Mouse (Mus musculus) midbrain, embryonic 12.5 days (tissue): ENCODE results near the gene BC055324. TPM values are rescaled to one million over a fixed set of nuclear protein-coding genes. Genes with fewer than 3 reads are reported as not detected.

Experiments
- ATAC-seq: fragments of 200-750 bp; cut with Nextera tagmentation; 2 replicates; pipeline ENCODE4 v1.8.0; 2017; ENCODE audit warnings: low read depth, moderate TSS enrichment, moderate library complexity; ENCODE audit not compliant: low FRiP score
- H3K27ac ChIP-seq: fragments of 300-500 bp; sonication (generic); replicated peaks from 2 replicates; pipeline ENCODE4 v1.5.1; 2016; ENCODE audit warnings: mild to moderate bottlenecking
- H3K27me3 ChIP-seq: fragments of 300-500 bp; sonication (generic); 2 replicates; pipeline ENCODE4 v1.6.1; 2016; ENCODE audit warnings: mild to moderate bottlenecking
- H3K36me3 ChIP-seq: fragments of 300-500 bp; sonication (generic); 2 replicates; pipeline ENCODE4 v1.6.1; 2016
- H3K4me1 ChIP-seq: fragments of 300-500 bp; sonication (generic); 2 replicates; pipeline ENCODE4 v1.6.1; 2016
- H3K4me2 ChIP-seq: fragments of 300-500 bp; sonication (generic); replicated peaks from 2 replicates; pipeline ENCODE4 v1.6.1; 2016; ENCODE audit warnings: mild to moderate bottlenecking, moderate library complexity
- H3K4me3 ChIP-seq: fragments of 300-500 bp; sonication (generic); 2 replicates; pipeline ENCODE4 v1.5.1; 2016; ENCODE audit warnings: mild to moderate bottlenecking
- H3K9ac ChIP-seq: fragments of 300-500 bp; sonication (generic); replicated peaks from 2 replicates; pipeline ENCODE4 v1.6.1; 2016; ENCODE audit warnings: mild to moderate bottlenecking, moderate library complexity
- H3K9me3 ChIP-seq: fragments of 300-500 bp; sonication (generic); 2 replicates; pipeline ENCODE4 v1.6.1; 2016; ENCODE audit warnings: mild to moderate bottlenecking
- WGBS: fragments of 180-500 bp; shearing (Covaris S2); methylation state at CpG from one replicate; pipeline ENCODE4 v1.1.7; 2016; 5-methylcytosine and 5-hydroxymethylcytosine counted together
- polyA plus RNA-seq: library from polyadenylated mRNA; unstranded; fragments of >200 nt; fragmentation: Nextera tagmentation; extraction: Ambion mirVana; gene quantifications from 2 replicates; pipeline ENCODE4 v1.2.1, GENCODE M21; 2016

The BC055324 gene
- polyA plus RNA-seq, 1 experiment from 2014 or later, result 23.7 TPM

DNA sequence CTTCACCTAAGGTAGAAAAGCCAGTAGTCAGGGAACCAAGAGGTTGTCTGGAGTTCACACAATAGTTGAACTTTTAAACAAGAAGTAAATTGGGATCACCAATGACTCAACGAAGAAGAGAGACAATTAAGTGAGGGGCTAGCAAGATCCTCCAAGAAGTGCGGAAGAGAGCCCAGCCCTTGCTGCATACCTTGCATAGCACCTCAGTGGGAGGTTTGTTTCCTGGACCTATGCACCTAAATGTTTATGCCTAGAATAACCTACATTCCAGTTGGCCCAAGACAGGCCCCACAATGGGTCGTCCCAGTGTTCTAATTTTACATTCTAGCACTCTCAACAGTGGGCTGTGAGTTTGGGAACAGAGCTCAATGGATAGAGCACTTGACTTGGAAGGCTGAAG, 9.7 kb upstream of the BC055324 start:
- H3K27me3 ChIP-seq, result no peaks in the 10 kb centered on the region
- H3K4me2 ChIP-seq, result no peak overlapping the region
- WGBS, result 69% methylated on average over 3 of the region's 3 CpGs
- no peak overlapping the region for H3K4me3 ChIP-seq
- no peak for ATAC-seq
- H3K9me3 ChIP-seq, result no peaks in the 10 kb centered on the region
- no peaks in the 10 kb centered on the region for H3K36me3 ChIP-seq
- H3K27ac ChIP-seq, result no peak overlapping the region
- H3K4me1 ChIP-seq, result no peaks in the 10 kb centered on the region
- no peak overlapping the region for H3K9ac ChIP-seq

GRCm38 (mm10) chr1:164001831-164002452, 7.3 kb upstream of the BC055324 start:
- H3K4me3 ChIP-seq, result no peak overlapping the region
- no peaks in the 10 kb centered on the region for H3K36me3 ChIP-seq
- H3K4me1 ChIP-seq, result no peaks in the 10 kb centered on the region
- ATAC-seq, result no peak
- no peak overlapping the region for H3K9ac ChIP-seq
- no peaks in the 10 kb centered on the region for H3K9me3 ChIP-seq
- 52% methylated on average over 6 of the region's 6 CpGs for WGBS
- no peak overlapping the region for H3K4me2 ChIP-seq
- no peaks in the 10 kb centered on the region for H3K27me3 ChIP-seq
- H3K27ac ChIP-seq, result no peak overlapping the region

DNA sequence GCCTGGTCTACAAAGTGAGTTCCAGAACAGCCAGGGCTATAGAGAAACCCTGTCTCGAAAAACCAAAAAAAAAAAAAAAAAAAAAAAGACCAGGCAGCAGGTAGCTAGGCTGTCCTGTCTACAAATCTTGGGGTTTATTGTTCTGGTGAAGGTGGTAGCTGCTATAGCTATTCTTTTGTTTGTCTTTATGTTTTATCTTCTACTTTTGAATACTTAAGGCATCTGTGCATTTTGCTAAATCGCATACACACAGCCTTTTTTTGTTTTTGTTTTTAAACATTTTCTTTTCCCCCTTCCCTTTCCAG, 965 bp upstream of the BC055324 start:
- no peak for ATAC-seq
- peak overlapping the region; percentile 71 for H3K4me3 ChIP-seq

DNA sequence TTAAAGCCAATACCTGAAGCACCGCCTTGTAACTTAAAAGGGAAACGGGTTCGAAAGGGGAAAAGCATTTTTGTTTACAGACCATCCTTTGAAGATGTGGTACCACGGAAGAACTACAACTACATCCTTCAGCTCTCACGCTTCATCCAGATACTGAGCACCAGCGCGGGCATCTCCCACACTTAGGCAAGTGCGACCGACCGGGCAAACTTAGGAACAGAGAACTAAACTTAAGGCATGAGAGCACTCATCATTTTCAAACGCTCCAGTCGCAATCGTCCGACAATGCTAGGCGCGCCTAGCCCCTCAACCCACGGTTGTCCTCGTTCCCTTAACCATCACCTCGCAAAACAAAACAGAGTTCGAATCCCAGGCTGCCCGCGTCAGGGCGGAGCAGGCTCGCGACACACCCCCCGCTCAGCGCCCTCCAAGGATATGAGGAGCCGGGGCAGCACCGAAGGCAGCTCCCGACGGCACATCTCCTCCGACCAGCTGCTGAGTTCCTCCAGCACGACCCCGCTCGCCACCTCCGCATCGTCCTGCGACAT, 349 bp downstream of the BC055324 start:
- Histone ChIP-seq H3K27ac (no peak overlapping the region), H3K9me3 (no peaks in the 10 kb centered on the region)
- 1% methylated on average over 38 of the region's 38 CpGs for WGBS

More for the DNA sequence above, 965 bp upstream of the BC055324 start:
- Histone ChIP-seq H3K36me3 (no peaks in the 10 kb centered on the region), H3K9ac (0 out of 2 replicates have a peak overlapping the region, but pooled peaks have one; percentile 71), H3K27me3 (no peaks in the 10 kb centered on the region), H3K4me1 (peaks cover 9% of the 10 kb centered on the region), H3K27ac (no peak overlapping the region), H3K9me3 (no peaks in the 10 kb centered on the region), H3K4me2 (peak overlapping the region; percentile 72)
- 86% methylated on average over 1 of the region's 2 CpGs for WGBS

GRCm38 (mm10) chr1:163992371-163992770, 2.2 kb downstream of the BC055324 start:
- H3K9ac ChIP-seq, result no peak overlapping the region

More for the DNA sequence above, 349 bp downstream of the BC055324 start:
- H3K4me1 ChIP-seq, result peaks cover 9% of the 10 kb centered on the region
- peak overlapping the region; percentile 72 for H3K4me2 ChIP-seq
- ATAC-seq, result peak; percentile 59; the same call in 1 of the 2 replicates
- no peaks in the 10 kb centered on the region for H3K27me3 ChIP-seq
- H3K36me3 ChIP-seq, result no peaks in the 10 kb centered on the region
- H3K9ac ChIP-seq, result peak overlapping the region; percentile 71
- peak overlapping the region; percentile 71 for H3K4me3 ChIP-seq

GRCm38 (mm10) chr1:163976515-163976914, 18.1 kb downstream of the BC055324 start:
- H3K9me3 ChIP-seq, result no peaks in the 10 kb centered on the region
- H3K36me3 ChIP-seq, result peaks cover 26% of the 10 kb centered on the region; the same call in 1 of the 2 replicates
- H3K9ac ChIP-seq, result no peak overlapping the region
- no peaks in the 10 kb centered on the region for H3K27me3 ChIP-seq
- ATAC-seq, result no peak
- WGBS, result 79% methylated on average over 1 of the region's 1 CpGs
- H3K4me3 ChIP-seq, result no peak overlapping the region
- H3K27ac ChIP-seq, result no peak overlapping the region
- no peaks in the 10 kb centered on the region for H3K4me1 ChIP-seq
- H3K4me2 ChIP-seq, result no peak overlapping the region

More at GRCm38 (mm10) chr1:163992371-163992770, 2.2 kb downstream of the BC055324 start:
- no peak overlapping the region for H3K4me2 ChIP-seq
- no peak overlapping the region for H3K27ac ChIP-seq
- 89% methylated on average over 4 of the region's 4 CpGs for WGBS
- H3K9me3 ChIP-seq, result no peaks in the 10 kb centered on the region
- no peak overlapping the region for H3K4me3 ChIP-seq
- peaks cover 9% of the 10 kb centered on the region for H3K4me1 ChIP-seq
- no peaks in the 10 kb centered on the region for H3K27me3 ChIP-seq
- ATAC-seq, result no peak
- no peaks in the 10 kb centered on the region for H3K36me3 ChIP-seq

- H3K9ac ChIP-seq, result no peak overlapping the region
- 96% methylated on average over 2 of the region's 2 CpGs for WGBS
- H3K27ac ChIP-seq, result no peak overlapping the region
- no peaks in the 10 kb centered on the region for H3K9me3 ChIP-seq
- H3K27me3 ChIP-seq, result no peaks in the 10 kb centered on the region
- H3K4me1 ChIP-seq, result no peaks in the 10 kb centered on the region
- H3K36me3 ChIP-seq, result 0 out of 2 replicates have a peak, but pooled peaks cover 14% of the 10 kb centered on the region
- no peak for ATAC-seq
- H3K4me2 ChIP-seq, result no peak overlapping the region
- no peak overlapping the region for H3K4me3 ChIP-seq
These were observed 19.5 kb downstream of the BC055324 start for GRCm38 (mm10) chr1:163975088-163975487.

DNA sequence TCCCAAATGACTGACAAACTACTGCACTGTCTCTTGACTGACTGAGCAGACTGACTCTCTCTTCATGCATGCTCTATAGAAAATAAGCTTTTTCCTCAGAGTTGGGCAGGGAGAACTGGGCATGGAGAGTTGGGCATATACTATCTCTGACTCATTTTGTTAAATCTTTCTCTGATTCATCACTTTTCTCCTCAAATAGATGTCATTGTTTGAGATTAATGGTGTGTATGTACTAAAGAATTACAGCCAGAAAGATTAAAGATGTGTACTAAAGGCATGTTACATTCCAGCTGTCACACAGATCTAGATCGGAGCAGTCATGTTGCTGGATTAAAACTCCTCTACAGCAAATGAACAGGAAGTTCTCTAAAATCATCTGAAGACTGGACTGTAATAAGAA, 20.1 kb downstream of the BC055324 start:
- no peaks in the 10 kb centered on the region for H3K27me3 ChIP-seq
- H3K4me1 ChIP-seq, result no peaks in the 10 kb centered on the region
- 90% methylated on average over 1 of the region's 1 CpGs for WGBS
- no peak for ATAC-seq
- no peak overlapping the region for H3K4me2 ChIP-seq
- no peak overlapping the region for H3K27ac ChIP-seq
- H3K4me3 ChIP-seq, result no peak overlapping the region
- H3K9ac ChIP-seq, result no peak overlapping the region
- no peaks in the 10 kb centered on the region for H3K9me3 ChIP-seq
- H3K36me3 ChIP-seq, result peaks cover 8% of the 10 kb centered on the region; the same call in 1 of the 2 replicates

- Histone ChIP-seq H3K27me3 (no peaks in the 10 kb centered on the region), H3K4me3 (no peak overlapping the region), H3K36me3 (peaks cover 29% of the 10 kb centered on the region), H3K27ac (no peak overlapping the region), H3K9ac (no peak overlapping the region), H3K4me2 (no peak overlapping the region), H3K4me1 (no peaks in the 10 kb centered on the region), H3K9me3 (no peaks in the 10 kb centered on the region)
- ATAC-seq, result no peak
- 90% methylated on average over 10 of the region's 10 CpGs for WGBS
These were observed 30.4 kb downstream of the BC055324 start for GRCm38 (mm10) chr1:163964008-163964689.

- Histone ChIP-seq H3K27ac (no peak overlapping the region), H3K9ac (no peak overlapping the region), H3K4me1 (no peaks in the 10 kb centered on the region), H3K27me3 (no peaks in the 10 kb centered on the region), H3K36me3 (peaks cover 53% of the 10 kb centered on the region), H3K4me3 (no peak overlapping the region), H3K9me3 (no peaks in the 10 kb centered on the region), H3K4me2 (no peak overlapping the region)
- no peak for ATAC-seq
- WGBS, result 88% methylated on average over 3 of the region's 3 CpGs
These were observed 36.6 kb downstream of the BC055324 start for GRCm38 (mm10) chr1:163958036-163958435.

DNA sequence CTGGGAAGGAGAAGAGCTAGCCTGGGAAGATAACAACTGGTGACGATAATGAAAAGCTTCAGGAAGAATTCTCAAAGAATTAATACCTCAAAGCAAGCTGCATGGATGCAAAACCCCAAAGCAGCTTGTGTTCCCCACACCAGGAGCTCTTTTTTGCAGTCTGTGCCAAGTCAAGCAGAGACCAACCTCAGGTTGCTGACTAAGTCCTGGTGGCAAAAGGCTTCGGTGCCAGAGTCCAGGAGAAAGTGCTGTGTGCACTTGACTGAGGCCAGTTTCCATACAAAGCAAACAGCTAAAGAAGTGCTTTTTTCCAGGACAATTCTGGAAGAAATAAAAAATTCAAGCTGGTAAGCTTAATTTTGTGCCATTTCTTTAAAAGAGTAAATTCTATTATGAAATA, 41.2 kb downstream of the BC055324 start:
- Histone ChIP-seq H3K9me3 (no peaks in the 10 kb centered on the region), H3K27me3 (no peaks in the 10 kb centered on the region), H3K4me2 (no peak overlapping the region), H3K36me3 (peaks cover 83% of the 10 kb centered on the region), H3K4me3 (no peak overlapping the region), H3K9ac (no peak overlapping the region), H3K27ac (no peak overlapping the region), H3K4me1 (no peaks in the 10 kb centered on the region)
- ATAC-seq, result no peak
- WGBS, result 87% methylated on average over 2 of the region's 2 CpGs

DNA sequence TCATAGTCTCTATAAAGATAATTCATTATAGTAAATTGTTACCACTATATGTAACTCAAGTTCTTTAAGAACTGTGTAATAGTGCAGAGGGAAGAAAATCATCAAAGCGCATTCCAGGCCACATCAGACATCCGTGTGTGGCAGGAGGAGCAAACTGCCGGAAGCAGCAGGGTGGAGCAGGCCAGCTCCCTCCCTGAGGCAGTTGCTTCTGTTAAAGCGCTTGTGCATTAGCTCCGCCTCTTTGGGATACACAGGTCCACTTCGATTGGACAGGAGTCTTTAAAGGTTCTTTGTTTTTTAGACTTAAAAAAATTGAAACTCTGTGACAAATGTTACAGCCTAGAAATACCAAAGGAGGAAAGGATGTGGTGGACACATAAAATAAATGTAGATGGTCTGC, 52.5 kb downstream of the BC055324 start:
- Histone ChIP-seq H3K27me3 (no peaks in the 10 kb centered on the region), H3K27ac (no peak overlapping the region), H3K4me2 (no peak overlapping the region), H3K9me3 (no peaks in the 10 kb centered on the region), H3K36me3 (peaks cover 84% of the 10 kb centered on the region), H3K4me1 (no peaks in the 10 kb centered on the region), H3K9ac (no peak overlapping the region), H3K4me3 (no peak overlapping the region)
- no peak for ATAC-seq
- 75% methylated on average over 6 of the region's 6 CpGs for WGBS
